Mouse (Mus musculus): Measurements from ENCODE around the gene Orc5. TPM values are rescaled to one million over a fixed set of nuclear protein-coding genes. Genes with fewer than 3 reads are reported as not detected.
"Not testable (repeated sequence)": the region's sequence is repeated elsewhere in the genome, so short reads cannot be mapped to it uniquely, and the experiment has no call there.

Gene Orc5
- polyA plus RNA-seq, 1 experiment from 2014 or later = 51.2 TPM

DNA sequence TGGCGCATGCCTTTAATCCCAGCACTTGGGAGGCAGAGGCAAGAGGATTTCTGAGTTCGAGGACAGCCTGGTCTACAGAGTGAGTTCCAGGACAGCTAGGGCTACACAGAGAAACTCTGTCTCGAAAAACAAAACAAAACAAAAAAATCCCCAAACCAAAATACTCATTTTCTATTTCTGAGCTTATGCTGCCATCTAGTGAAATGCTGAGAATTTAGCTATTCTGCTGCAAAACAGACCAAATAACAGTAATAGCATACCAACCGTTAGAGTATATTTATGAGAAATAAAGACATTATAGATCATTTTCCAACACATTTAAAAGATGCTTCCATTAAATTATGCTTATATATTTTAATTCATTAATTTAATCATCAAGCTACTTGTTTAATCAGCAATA lies 34.5 kb downstream of the Orc5 start:
- H3K27ac ChIP-seq; H3K27me3 ChIP-seq (ENCODE audit: low read depth, poor library complexity, severe bottlenecking); H3K4me3 ChIP-seq; H3K9me3 ChIP-seq (replicated peaks); DNase-seq (ENCODE audit: low spot score); H3K4me1 ChIP-seq: not testable (repeated sequence)
- H3K36me3 ChIP-seq = peaks cover 42% of the 10 kb centered on the region
- 92% methylated on average over 4 of the region's 4 CpGs for WGBS

- not testable (repeated sequence) for H3K4me1 ChIP-seq; H3K27me3 ChIP-seq (ENCODE audit: low read depth, poor library complexity, severe bottlenecking); DNase-seq (ENCODE audit: low spot score); H3K4me3 ChIP-seq; H3K9me3 ChIP-seq (replicated peaks); H3K27ac ChIP-seq
- peaks cover 27% of the 10 kb centered on the region for H3K36me3 ChIP-seq
- WGBS = no CpG with 5 or more reads among the region's 7 CpGs
Measured at GRCm38 (mm10) chr5:22514231-22514630, 36.0 kb downstream of the Orc5 start.

DNA sequence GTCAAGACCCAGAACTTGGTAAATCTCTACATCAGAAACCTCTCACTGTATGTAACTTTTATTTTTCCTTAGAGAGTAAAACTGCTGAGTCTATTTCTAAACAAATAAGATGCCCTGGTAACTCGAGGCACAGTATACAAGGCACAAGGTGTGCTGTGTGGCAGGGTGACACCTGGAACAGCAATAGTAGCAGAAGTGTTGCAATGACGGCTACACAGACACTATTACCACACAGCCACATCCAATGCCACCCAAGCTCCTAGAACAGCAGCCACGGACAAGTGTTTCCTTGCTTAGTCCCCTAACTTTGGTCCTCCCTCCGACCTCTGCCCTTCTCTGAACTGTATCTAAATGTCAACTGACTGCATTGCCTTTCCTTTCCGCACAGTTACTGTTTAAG lies 37.6 kb downstream of the Orc5 start:
- peaks cover 24% of the 10 kb centered on the region for H3K36me3 ChIP-seq
- no CpG with 5 or more reads among the region's 5 CpGs for WGBS
- not testable (repeated sequence) for DNase-seq (ENCODE audit: low spot score)

DNA sequence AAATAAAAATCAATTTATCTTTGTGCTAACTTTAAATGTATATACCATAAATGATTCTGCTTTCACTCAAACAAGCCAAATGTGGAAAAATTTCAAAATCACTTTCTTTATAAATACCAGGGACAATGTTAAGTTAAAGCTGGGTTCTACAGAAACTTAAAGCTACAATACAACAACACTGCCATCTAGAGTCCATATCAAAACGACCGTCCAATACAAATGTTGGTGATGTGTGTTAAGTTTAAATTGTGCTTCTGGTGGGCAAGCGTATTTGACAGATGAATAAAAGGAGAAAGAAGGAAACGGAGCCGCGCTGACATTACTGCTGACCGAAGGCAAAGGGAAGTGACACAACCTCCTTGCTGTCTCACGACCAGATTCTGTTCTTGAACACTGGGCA lies 38.4 kb downstream of the Orc5 start:
- H3K36me3 ChIP-seq = peaks cover 19% of the 10 kb centered on the region
- H3K4me1 ChIP-seq = no peaks in the 10 kb centered on the region
- no peak overlapping the region for H3K27ac ChIP-seq
- no peaks in the 10 kb centered on the region for H3K27me3 ChIP-seq (ENCODE audit: low read depth, poor library complexity, severe bottlenecking)
- WGBS = 87% methylated on average over 8 of the region's 8 CpGs
- H3K4me3 ChIP-seq = no peak overlapping the region
- no peak for DNase-seq (ENCODE audit: low spot score)
- H3K9me3 ChIP-seq (replicated peaks) = no peaks in the 10 kb centered on the region

More for the DNA sequence above, 37.6 kb downstream of the Orc5 start:
- H3K4me1 ChIP-seq; H3K27ac ChIP-seq; H3K4me3 ChIP-seq; H3K27me3 ChIP-seq (ENCODE audit: low read depth, poor library complexity, severe bottlenecking); H3K9me3 ChIP-seq (replicated peaks): not testable (repeated sequence)

DNA sequence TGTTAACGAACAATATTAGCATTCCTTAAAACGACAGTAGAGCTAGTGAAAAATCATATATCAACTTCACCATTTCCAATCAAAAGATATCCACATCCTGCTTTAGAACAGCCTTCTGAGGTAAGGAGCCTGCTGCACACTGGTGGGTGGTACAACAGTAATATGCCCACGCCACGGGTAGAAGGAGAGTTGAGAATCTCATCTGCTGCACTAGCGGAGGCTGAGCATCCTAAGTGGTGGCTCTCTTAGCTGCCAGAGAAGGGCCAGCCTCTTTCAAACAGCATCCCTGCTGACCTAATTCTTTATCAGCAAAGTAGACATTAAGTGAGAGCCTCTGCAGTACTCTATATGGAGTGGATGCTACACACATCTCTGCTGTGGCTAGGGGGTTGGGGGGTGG lies 41.7 kb downstream of the Orc5 start:
- peaks cover 9% of the 10 kb centered on the region for H3K36me3 ChIP-seq
- no peak overlapping the region for H3K4me3 ChIP-seq
- no peaks in the 10 kb centered on the region for H3K9me3 ChIP-seq (replicated peaks)
- no peak for DNase-seq (ENCODE audit: low spot score)
- no peak overlapping the region for H3K27ac ChIP-seq
- no peaks in the 10 kb centered on the region for H3K27me3 ChIP-seq (ENCODE audit: low read depth, poor library complexity, severe bottlenecking)
- no peaks in the 10 kb centered on the region for H3K4me1 ChIP-seq
- 94% methylated on average over 5 of the region's 5 CpGs for WGBS

DNA sequence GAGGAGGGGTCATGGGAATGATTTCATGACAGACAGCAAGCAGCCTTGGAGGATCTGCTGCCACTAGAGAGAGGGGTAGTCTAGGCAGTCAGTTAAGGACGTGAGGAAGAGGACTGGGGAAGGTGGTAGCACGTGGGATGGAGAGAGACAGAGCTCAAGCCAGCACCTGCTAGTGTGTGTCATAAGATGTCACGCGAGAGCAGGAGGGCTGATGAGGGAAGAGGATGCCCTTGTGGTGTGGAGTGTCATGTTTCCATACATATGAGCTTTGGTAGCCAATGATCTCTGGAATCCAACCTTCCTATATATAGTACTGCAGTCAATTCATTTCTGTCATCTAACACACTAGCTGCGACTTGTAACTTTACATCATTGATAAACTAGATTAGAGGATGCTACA lies 50.8 kb downstream of the Orc5 start:
- Histone ChIP-seq H3K27me3 (ENCODE audit: low read depth, poor library complexity, severe bottlenecking) (no peaks in the 10 kb centered on the region), H3K36me3 (peaks cover 32% of the 10 kb centered on the region), H3K4me1 (no peaks in the 10 kb centered on the region), H3K9me3 (replicated peaks) (no peaks in the 10 kb centered on the region), H3K27ac (no peak overlapping the region), H3K4me3 (no peak overlapping the region)
- DNase-seq (ENCODE audit: low spot score) = no peak
- 89% methylated on average over 5 of the region's 5 CpGs for WGBS

- no peak overlapping the region for H3K27ac ChIP-seq
- no peak overlapping the region for H3K4me3 ChIP-seq
- DNase-seq (ENCODE audit: low spot score) = no peak
- peaks cover 22% of the 10 kb centered on the region for H3K36me3 ChIP-seq
- no peaks in the 10 kb centered on the region for H3K4me1 ChIP-seq
- no peaks in the 10 kb centered on the region for H3K27me3 ChIP-seq (ENCODE audit: low read depth, poor library complexity, severe bottlenecking)
- no peaks in the 10 kb centered on the region for H3K9me3 ChIP-seq (replicated peaks)
Measured at GRCm38 (mm10) chr5:22491088-22491487, 59.1 kb downstream of the Orc5 start.

DNA sequence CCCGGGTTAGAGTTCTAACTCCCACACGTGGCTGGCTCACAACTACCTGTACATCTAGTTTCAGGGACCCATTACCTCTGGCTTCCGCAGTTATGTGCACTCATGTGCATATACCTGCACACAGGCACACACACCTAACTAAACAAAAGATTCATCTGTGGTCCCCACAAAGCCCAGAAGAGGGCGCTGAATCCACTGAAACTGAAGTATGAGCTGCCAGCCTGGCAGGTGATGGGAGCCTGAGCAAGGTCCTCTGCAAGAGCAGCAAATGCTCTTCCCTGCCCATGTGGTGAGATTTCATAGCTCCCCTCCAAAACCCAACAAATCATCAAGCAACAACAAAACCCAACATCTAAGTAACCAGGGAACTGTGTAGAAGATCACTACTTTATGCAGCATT lies 61.1 kb downstream of the Orc5 start:
- no peaks in the 10 kb centered on the region for H3K27me3 ChIP-seq (ENCODE audit: low read depth, poor library complexity, severe bottlenecking)
- WGBS = 67% methylated on average over 4 of the region's 4 CpGs
- no peaks in the 10 kb centered on the region for H3K9me3 ChIP-seq (replicated peaks)
- no peak overlapping the region for H3K4me3 ChIP-seq
- no peak for DNase-seq (ENCODE audit: low spot score)
- no peaks in the 10 kb centered on the region for H3K4me1 ChIP-seq
- H3K36me3 ChIP-seq = peaks cover 39% of the 10 kb centered on the region
- no peak overlapping the region for H3K27ac ChIP-seq

- Histone ChIP-seq H3K4me3 (no peak overlapping the region), H3K36me3 (peaks cover 38% of the 10 kb centered on the region), H3K27ac (no peak overlapping the region), H3K4me1 (no peaks in the 10 kb centered on the region), H3K9me3 (replicated peaks) (no peaks in the 10 kb centered on the region), H3K27me3 (ENCODE audit: low read depth, poor library complexity, severe bottlenecking) (no peaks in the 10 kb centered on the region)
- WGBS = 69% methylated on average over 6 of the region's 6 CpGs
- no peak for DNase-seq (ENCODE audit: low spot score)
Measured at GRCm38 (mm10) chr5:22486601-22487206, 63.5 kb downstream of the Orc5 start.

GRCm38 (mm10) chr5:22485764-22486163 lies 64.5 kb downstream of the Orc5 start:
- DNase-seq (ENCODE audit: low spot score) = no peak
- Histone ChIP-seq H3K27ac (no peak overlapping the region), H3K36me3 (peaks cover 33% of the 10 kb centered on the region), H3K9me3 (replicated peaks) (no peaks in the 10 kb centered on the region), H3K4me3 (no peak overlapping the region), H3K27me3 (ENCODE audit: low read depth, poor library complexity, severe bottlenecking) (no peaks in the 10 kb centered on the region), H3K4me1 (no peaks in the 10 kb centered on the region)
- WGBS = 95% methylated on average over 1 of the region's 1 CpGs

DNA sequence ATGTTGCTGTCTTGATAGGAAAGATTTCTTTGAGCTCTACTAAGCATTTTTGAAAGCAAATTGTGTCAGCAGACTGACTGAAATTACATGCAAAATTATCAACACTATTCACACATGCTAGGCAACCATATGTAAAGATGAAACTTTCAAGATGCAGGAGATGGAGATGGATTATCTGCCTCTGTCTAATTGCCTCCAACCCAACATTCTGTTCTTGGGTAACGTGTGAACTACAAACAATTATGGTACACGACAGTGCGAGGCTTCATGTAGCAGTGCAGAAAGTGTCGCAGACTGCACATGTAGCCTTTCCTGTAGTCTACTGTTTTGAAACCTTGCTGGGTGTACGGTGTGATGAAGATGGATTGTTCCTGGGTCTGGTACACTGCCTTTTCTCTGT lies 67.7 kb downstream of the Orc5 start:
- Histone ChIP-seq H3K4me1 (no peaks in the 10 kb centered on the region), H3K4me3 (no peak overlapping the region), H3K36me3 (peaks cover 24% of the 10 kb centered on the region), H3K9me3 (replicated peaks) (no peaks in the 10 kb centered on the region), H3K27ac (no peak overlapping the region), H3K27me3 (ENCODE audit: low read depth, poor library complexity, severe bottlenecking) (no peaks in the 10 kb centered on the region)
- WGBS = 93% methylated on average over 5 of the region's 5 CpGs
- no peak for DNase-seq (ENCODE audit: low spot score)

DNA sequence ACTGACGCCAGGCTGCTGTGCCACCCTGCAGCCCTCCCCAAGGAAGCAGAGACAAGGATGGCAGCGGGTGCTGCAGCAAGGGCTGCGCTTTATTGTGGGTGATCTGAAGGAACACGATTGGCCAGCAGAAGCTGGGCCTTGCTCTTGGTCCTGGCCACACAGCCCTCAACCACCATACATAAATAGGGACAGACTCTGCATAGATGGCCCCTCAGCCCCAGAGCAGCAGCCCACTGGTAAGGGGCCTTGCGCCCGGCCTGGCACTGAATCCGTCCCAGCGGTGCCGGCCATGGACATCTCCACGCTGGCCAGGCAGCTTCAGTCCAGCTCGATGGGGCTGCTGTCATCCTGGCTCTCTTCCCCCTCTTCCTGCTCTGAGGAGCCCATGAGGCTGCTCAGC lies 77.8 kb downstream of the Orc5 start:
- 92% methylated on average over 8 of the region's 11 CpGs for WGBS
- H3K36me3 ChIP-seq; H3K27ac ChIP-seq; H3K27me3 ChIP-seq (ENCODE audit: low read depth, poor library complexity, severe bottlenecking); H3K4me3 ChIP-seq; H3K9me3 ChIP-seq (replicated peaks); H3K4me1 ChIP-seq; DNase-seq (ENCODE audit: low spot score): not testable (repeated sequence)

GRCm38 (mm10) chr5:22471243-22471642 lies 79.0 kb downstream of the Orc5 start:
- Histone ChIP-seq H3K27ac (no peak overlapping the region), H3K4me1 (no peaks in the 10 kb centered on the region), H3K36me3 (no peaks in the 10 kb centered on the region), H3K9me3 (replicated peaks) (no peaks in the 10 kb centered on the region), H3K4me3 (no peak overlapping the region), H3K27me3 (ENCODE audit: low read depth, poor library complexity, severe bottlenecking) (no peaks in the 10 kb centered on the region)
- no peak for DNase-seq (ENCODE audit: low spot score)
- WGBS = 85% methylated on average over 4 of the region's 4 CpGs

All from limb, embryonic 10.5 days (tissue).